Mouse (Mus musculus) midbrain, embryonic 13.5 days (tissue): ENCODE data around the gene Cacna1a. TPM values are rescaled to one million over a fixed set of nuclear protein-coding genes. Genes with fewer than 3 reads are reported as not detected.

ENCODE experiments used
- ATAC-seq: fragments of 200-750 bp; cut with Nextera tagmentation; 2 replicates; pipeline ENCODE4 v1.8.0; 2017; ENCODE audit warnings: mild to moderate bottlenecking, moderate TSS enrichment, moderate library complexity
- H3K27ac ChIP-seq: fragments of 300-500 bp; sonication (generic); 2 replicates; pipeline ENCODE4 v1.5.1; 2015; ENCODE audit warnings: inconsistent platforms, mild to moderate bottlenecking, moderate library complexity
- H3K27me3 ChIP-seq: fragments of 300-500 bp; sonication (generic); 2 replicates; pipeline ENCODE4 v1.6.1; 2015; ENCODE audit warnings: mild to moderate bottlenecking, inconsistent platforms
- H3K36me3 ChIP-seq: fragments of 300-500 bp; sonication (generic); 2 replicates; pipeline ENCODE4 v1.6.1; 2015; ENCODE audit warnings: mild to moderate bottlenecking, inconsistent platforms
- H3K4me1 ChIP-seq: fragments of 300-500 bp; sonication (generic); replicated peaks from 2 replicates; pipeline ENCODE4 v1.6.1; 2015; ENCODE audit warnings: inconsistent platforms
- H3K4me2 ChIP-seq: fragments of 300-500 bp; sonication (generic); replicated peaks from 2 replicates; pipeline ENCODE4 v1.6.1; 2015; ENCODE audit warnings: moderate library complexity, mild to moderate bottlenecking, inconsistent platforms
- H3K4me3 ChIP-seq: fragments of 300-500 bp; sonication (generic); replicated peaks from 2 replicates; pipeline ENCODE4 v1.5.1; 2015; ENCODE audit warnings: mild to moderate bottlenecking, inconsistent platforms
- H3K9ac ChIP-seq: fragments of 300-500 bp; sonication (generic); replicated peaks from 2 replicates; pipeline ENCODE4 v1.6.1; 2015; ENCODE audit warnings: mild to moderate bottlenecking, inconsistent platforms
- H3K9me3 ChIP-seq: fragments of 300-500 bp; sonication (generic); 2 replicates; pipeline ENCODE4 v1.6.1; 2016; ENCODE audit warnings: mild to moderate bottlenecking, inconsistent platforms
- WGBS: fragments of 180-500 bp; shearing (Covaris S2); methylation state at CpG from one replicate; pipeline ENCODE4 v1.1.7; 2015; 5-methylcytosine and 5-hydroxymethylcytosine counted together
- polyA plus RNA-seq: library from polyadenylated mRNA; unstranded; fragments of >200 nt; fragmentation: Nextera tagmentation; extraction: Ambion mirVana; gene quantifications from 2 replicates; pipeline ENCODE4 v1.2.1, GENCODE M21; 2015

Gene Cacna1a
- polyA plus RNA-seq, 1 experiment from 2014 or later = 19.0 TPM

DNA sequence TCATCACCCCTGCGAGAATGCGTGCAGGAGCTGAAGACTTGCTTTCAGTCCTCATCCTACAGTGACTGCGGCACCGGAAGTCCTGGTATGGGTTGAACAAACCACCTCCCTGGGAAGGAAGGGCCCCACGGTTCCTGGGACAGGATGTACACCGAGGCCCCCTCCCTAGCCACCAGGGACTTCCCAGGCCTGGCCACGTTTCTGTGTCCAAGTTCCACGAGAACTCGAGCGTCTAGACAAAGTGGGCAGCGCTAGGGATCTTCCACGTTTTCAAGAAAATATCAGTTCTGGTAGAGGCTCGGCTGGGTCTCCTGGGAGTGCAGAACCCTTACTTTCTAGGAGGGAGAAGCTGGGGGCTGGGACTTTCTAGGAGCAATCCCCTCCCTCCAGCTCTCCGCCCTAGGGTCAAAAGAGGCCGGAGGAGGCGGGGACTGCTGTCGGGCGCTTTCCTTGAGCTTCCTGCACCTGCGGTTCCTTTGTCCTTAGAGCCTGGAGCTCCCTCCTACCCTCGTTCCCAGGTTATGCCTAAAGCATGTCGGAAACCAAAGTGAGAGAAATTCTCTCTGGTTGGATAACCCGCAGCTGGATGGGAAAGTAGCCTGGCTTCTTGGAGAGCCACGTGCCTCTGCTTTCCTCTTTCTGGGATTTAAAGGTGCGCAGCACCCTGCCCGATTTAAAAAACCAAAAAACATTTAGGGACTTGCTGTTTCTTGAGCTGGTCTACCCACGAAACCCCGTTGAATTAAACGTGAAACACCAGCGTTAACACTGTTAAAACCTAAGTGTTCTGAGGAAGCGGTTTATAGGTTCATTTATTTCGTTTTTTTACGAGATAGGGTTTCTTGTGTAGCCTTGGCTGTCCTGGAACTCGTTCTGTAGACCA is 271.9 kb downstream of the Cacna1a start:
- H3K9ac ChIP-seq = peak overlapping the region; percentile 82
- no peak for ATAC-seq
- H3K4me3 ChIP-seq = peak overlapping the region; percentile 73
- H3K4me2 ChIP-seq = peak overlapping the region; percentile 88
- peak overlapping the region; percentile 33 for H3K27ac ChIP-seq
- no peaks in the 10 kb centered on the region for H3K36me3 ChIP-seq
- peaks cover 58% of the 10 kb centered on the region for H3K4me1 ChIP-seq
- whole genome bisulfite sequencing = 3% methylated on average over 33 of the region's 33 CpGs
- H3K27me3 ChIP-seq = peaks cover 11% of the 10 kb centered on the region; the same call in 1 of the 2 replicates
- no peaks in the 10 kb centered on the region for H3K9me3 ChIP-seq

DNA sequence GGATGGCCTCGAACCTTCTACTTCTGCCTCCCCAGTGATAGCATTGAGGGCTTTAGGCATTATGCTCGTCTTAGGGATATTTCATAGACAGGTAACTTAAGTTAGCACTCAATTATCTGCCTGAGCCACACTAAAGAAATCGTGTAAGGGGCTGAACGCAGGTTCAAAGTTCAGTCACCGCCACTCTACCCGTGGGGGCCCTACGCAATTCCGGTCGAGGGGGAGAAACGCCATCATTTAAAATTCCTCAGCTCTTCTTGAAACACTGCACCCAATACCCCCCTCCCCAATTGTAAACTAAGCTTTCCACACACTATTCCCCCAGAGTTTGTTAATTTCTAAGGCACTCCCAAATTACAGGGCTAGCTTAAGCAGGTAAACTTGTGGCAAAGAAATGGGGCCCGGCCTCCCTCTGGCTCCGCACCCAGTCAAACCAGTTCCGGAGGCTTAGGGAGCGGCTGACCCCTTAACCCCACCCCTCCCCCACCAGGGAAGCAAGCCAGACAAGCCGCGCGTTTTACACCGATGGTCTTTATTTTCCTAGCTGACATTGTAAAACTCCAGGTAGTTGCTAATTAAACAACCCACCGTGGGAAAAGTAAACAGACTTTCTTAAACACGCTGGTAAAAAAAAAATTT is 272.7 kb downstream of the Cacna1a start:
- 2% methylated on average over 20 of the region's 20 CpGs for WGBS
- peak overlapping the region; percentile 82 for H3K9ac ChIP-seq
- no peaks in the 10 kb centered on the region for H3K36me3 ChIP-seq
- H3K4me3 ChIP-seq = peak overlapping the region; percentile 73
- peak overlapping the region; percentile 88 for H3K4me2 ChIP-seq
- no peak overlapping the region for H3K27ac ChIP-seq
- peaks cover 11% of the 10 kb centered on the region; the same call in 1 of the 2 replicates for H3K27me3 ChIP-seq
- no peaks in the 10 kb centered on the region for H3K9me3 ChIP-seq
- no peak for ATAC-seq
- peaks cover 58% of the 10 kb centered on the region for H3K4me1 ChIP-seq

DNA sequence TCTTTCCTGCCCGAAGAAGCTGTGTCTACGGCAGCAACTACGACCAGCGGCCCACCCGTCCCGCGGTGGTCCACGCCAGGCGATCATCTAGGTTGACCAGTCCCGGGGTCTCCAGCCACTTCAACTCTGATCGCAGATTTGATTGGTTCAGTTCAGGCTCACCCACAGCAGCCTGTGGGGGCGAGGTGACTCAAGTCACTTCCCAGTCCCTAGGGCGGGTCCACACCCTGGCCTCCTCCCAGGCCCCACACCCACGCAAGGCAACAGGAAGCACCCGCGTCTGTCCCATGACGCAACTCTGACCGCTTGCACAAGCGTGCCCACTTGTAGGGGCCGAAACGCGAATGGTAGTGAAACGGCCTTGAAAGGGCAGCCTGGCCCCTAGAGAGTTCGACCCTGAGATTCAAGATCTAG is 273.2 kb downstream of the Cacna1a start:
- 0 out of 2 replicates have a peak overlapping the region, but pooled peaks have one; percentile 79 for H3K27ac ChIP-seq
- ATAC-seq = no peak
- peaks cover 11% of the 10 kb centered on the region; the same call in 1 of the 2 replicates for H3K27me3 ChIP-seq
- H3K9me3 ChIP-seq = no peaks in the 10 kb centered on the region
- under 1% methylated on average over 24 of the region's 24 CpGs for WGBS
- no peaks in the 10 kb centered on the region for H3K36me3 ChIP-seq
- peak overlapping the region; percentile 88 for H3K4me2 ChIP-seq
- H3K9ac ChIP-seq = peak overlapping the region; percentile 82
- peaks cover 56% of the 10 kb centered on the region for H3K4me1 ChIP-seq
- peak overlapping the region; percentile 73 for H3K4me3 ChIP-seq

DNA sequence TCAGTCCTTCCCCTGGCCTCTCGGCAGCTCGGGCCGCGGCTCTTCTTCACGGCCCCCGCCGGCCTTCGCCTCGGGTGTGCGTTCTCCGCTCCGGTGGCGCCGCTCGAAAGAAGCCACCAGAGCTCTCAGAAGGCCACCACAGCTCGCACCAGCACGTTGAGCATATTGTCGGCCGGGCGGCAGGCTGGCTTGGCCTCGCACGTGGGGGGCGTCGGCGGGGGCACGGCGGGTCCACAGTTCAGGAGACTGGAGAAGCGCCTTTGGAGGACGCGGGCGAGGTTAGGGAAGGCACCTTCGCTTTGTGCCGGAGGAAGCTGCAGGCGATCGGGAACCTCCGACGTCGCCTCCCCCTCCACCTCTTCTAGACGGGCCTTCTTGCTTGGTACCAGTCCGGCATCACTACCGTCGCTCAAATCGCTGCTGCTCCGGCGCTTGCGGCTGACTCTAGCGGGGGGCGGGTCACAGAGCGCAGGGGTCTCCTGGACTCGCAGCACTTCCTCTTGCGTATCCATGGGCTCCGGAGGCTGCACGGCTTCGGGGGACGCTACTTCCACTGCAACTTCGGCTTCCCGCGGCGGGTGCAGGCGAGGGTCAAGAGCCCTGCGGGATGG is 273.8 kb downstream of the Cacna1a start:
- H3K4me1 ChIP-seq = peaks cover 50% of the 10 kb centered on the region
- H3K27me3 ChIP-seq = peaks cover 8% of the 10 kb centered on the region; the same call in 1 of the 2 replicates

DNA sequence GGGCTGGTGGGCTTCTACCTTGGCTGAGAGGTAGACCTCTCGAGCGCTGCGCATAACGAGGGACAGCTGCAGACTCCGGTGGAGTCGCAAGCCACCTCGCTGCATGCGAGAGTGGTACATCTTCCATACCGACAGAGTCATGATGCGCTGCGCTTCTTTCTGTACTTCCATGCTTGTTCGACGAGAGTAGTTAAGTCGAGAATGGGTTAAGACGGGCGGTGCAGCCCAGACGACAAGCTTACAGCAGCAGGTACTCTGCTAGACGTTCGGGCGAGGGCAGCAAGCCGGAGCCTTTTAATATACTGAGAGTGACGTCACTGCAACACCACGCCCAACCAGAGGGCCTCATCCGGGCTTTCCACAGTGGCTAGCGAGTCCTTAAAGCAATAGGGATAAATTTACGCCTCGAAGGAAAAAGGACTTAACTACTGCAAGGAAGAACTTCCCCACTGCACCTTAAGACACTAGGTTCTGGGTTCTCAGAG is 274.4 kb downstream of the Cacna1a start, which contains the start of gene Ier2:
Gene Ier2, minus strand, starts transcription at position 272 of the 485 bp plus-strand sequence.
- H3K4me3 ChIP-seq = peak within 1 kb of the TSS; percentile 73
- no peaks in the 10 kb centered on the region for H3K9me3 ChIP-seq
- no peaks in the 10 kb centered on the region for H3K36me3 ChIP-seq
- peaks cover 48% of the 10 kb centered on the region for H3K4me1 ChIP-seq
- under 1% methylated on average over 27 of the region's 27 CpGs for WGBS
- peaks cover 8% of the 10 kb centered on the region; the same call in 1 of the 2 replicates for H3K27me3 ChIP-seq
- H3K4me2 ChIP-seq = peak within 1 kb of the TSS; percentile 88
- peak within 1 kb of the TSS; percentile 79 for H3K27ac ChIP-seq
- peak within 1 kb of the TSS; percentile 82 for H3K9ac ChIP-seq
- peak; percentile 75 for ATAC-seq

More for the DNA sequence above, 273.8 kb downstream of the Cacna1a start:
- peak overlapping the region; percentile 73 for H3K4me3 ChIP-seq
- H3K36me3 ChIP-seq = no peaks in the 10 kb centered on the region
- under 1% methylated on average over 61 of the region's 61 CpGs for WGBS
- no peaks in the 10 kb centered on the region for H3K9me3 ChIP-seq
- ATAC-seq = peak; percentile 18
- peak overlapping the region; percentile 82 for H3K9ac ChIP-seq
- peak overlapping the region; percentile 79 for H3K27ac ChIP-seq
- peak overlapping the region; percentile 88 for H3K4me2 ChIP-seq

DNA sequence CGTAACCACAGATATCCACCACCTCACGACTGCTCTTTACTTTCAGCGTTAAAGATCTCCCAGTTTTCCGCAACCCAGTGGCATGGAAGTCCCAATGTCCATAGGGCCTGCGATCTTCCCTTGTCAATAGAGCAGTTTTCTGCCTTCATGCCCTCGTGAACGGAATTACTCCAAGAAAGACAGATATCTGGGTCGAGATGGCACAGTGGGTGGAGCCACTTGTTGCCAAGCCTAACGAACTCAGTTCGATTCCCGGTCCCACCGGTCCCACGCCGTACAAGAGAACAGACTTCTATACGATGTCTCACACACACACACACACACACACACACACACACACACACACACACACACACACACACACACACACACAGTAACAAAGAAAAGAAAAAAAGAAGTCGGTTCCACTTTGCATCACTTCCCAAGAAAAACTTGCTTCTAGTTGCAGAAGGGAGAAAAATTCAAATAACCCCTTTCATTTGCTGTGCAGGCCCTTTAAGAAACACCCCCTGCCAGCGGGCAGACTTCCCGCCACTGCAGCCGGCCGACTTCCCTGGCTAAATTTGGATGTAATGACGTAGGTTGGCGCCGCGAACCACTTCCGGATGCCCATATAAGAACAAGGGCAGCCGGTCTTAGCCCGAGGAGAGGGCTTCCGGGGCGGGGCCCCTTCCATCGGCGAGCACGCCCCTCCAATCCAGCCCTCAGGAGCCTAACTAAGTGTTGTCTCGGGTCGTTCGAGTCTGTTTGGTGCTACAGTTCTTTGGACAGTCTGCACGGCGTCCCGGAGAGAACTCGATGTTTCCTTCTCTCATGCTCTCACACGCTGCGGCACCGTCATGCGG is 275.5 kb downstream of the Cacna1a start:
- H3K9me3 ChIP-seq = no peaks in the 10 kb centered on the region
- ATAC-seq = peak; percentile 82
- peaks cover 5% of the 10 kb centered on the region; the same call in 1 of the 2 replicates for H3K27me3 ChIP-seq
- H3K36me3 ChIP-seq = peaks cover 7% of the 10 kb centered on the region
- 4% methylated on average over 43 of the region's 43 CpGs for WGBS
- H3K27ac ChIP-seq = peak overlapping the region; percentile 85
- peak overlapping the region; percentile 83 for H3K9ac ChIP-seq
- peaks cover 48% of the 10 kb centered on the region for H3K4me1 ChIP-seq
- H3K4me2 ChIP-seq = peak overlapping the region; percentile 88
- H3K4me3 ChIP-seq = peak overlapping the region; percentile 73

DNA sequence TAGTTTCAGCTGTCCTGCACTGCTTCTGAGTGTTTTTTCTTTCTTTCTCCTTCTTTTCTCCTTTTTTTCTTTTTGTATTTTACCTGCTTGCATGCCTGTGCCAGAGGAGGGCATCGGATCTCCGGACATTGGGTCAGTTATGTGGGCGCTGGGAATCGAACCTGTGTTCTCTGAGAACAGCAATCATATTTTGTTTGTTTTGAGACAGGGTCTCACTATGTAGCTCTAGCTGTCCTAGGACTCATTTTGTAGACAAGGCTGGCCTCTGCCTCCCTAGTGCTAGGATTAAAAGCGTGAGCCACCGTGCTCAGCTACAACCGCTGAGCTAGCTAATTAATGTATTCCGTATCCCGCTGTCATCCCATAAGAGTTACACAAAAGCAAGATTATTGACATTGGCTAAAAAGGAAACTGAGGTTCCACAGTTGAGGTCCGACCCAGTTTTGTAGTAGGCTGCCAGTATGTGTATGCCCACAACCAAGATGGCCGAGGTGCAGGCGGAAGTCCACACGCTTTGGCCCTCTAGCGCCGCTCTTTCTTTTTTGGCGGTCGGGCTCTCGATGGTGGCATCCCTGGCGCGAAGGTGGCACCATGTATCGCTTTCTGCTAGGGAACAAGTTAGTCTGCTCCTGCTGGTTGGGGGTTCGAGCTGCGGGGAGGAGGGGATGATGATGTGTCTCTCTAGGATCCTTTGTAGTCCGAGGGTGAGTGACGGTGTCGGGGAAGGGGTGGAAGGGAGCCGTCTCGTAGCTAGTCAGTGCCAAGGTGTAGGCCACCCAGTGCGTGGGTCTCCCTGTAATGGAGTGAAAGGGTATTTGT is 276.5 kb downstream of the Cacna1a start:
- under 1% methylated on average over 29 of the region's 29 CpGs for WGBS

DNA sequence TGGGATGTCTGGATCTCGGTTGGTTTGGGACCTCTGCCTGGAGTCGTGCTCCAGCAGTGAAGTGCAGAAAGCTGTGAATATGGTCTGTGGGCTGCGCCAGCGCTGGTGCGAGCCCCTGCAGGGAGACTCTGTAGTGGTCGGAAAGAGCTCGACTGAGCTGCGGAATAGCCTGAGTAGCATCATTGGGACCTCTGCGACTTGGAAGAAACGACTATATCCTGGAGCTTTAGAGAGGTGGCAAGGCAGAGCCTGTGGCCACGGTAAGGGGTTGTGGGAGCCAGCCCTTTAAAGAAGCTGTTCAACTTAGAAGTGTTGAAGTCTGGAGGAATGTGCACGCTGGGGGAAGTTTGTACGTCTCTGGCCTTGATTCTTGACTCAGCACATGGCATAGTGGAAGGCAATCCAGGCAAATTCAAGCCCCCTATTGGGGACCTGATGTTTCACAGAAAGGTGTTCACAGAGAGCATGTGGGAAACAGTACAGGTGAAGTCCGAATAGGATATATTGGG is 277.2 kb downstream of the Cacna1a start:
- WGBS = 3% methylated on average over 14 of the region's 14 CpGs
- Histone ChIP-seq H3K4me3 (peak overlapping the region; percentile 73), H3K4me1 (peaks cover 39% of the 10 kb centered on the region), H3K27ac (peak overlapping the region; percentile 85), H3K9me3 (no peaks in the 10 kb centered on the region), H3K36me3 (peaks cover 16% of the 10 kb centered on the region), H3K9ac (peak overlapping the region; percentile 83), H3K27me3 (no peaks in the 10 kb centered on the region), H3K4me2 (peak overlapping the region; percentile 88)
- peak; percentile 36; the same call in 1 of the 2 replicates for ATAC-seq

More for the DNA sequence above, 276.5 kb downstream of the Cacna1a start:
- no peaks in the 10 kb centered on the region for H3K9me3 ChIP-seq
- peak overlapping the region; percentile 88 for H3K4me2 ChIP-seq
- peak; percentile 61 for ATAC-seq
- H3K36me3 ChIP-seq = peaks cover 11% of the 10 kb centered on the region
- peak overlapping the region; percentile 73 for H3K4me3 ChIP-seq
- H3K27ac ChIP-seq = peak overlapping the region; percentile 85
- no peaks in the 10 kb centered on the region for H3K27me3 ChIP-seq
- H3K4me1 ChIP-seq = peaks cover 46% of the 10 kb centered on the region
- H3K9ac ChIP-seq = peak overlapping the region; percentile 83

DNA sequence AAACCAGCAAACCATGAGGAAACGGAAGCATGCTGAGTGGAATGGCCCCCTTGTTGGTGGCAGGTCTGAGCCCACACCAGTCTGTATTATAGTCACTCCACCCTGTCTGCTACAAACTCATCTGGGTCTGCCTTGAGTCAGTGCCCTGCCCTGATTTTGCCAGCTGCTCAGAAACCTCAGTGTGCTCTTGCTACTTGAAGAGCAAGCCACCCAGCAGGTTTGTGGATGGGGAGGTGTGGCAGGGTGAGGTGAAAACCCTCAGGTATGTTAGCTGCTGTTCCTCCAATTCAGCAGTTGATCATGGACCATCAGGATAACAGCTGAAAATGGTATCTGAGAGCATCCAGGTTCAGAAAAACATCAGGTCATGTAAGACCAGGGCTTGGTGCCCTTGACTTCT is 279.8 kb downstream of the Cacna1a start:
- 82% methylated on average over 1 of the region's 1 CpGs for WGBS
- ATAC-seq = no peak
- Histone ChIP-seq H3K4me1 (peaks cover 17% of the 10 kb centered on the region), H3K36me3 (peaks cover 39% of the 10 kb centered on the region), H3K9me3 (no peaks in the 10 kb centered on the region), H3K9ac (no peak overlapping the region), H3K4me3 (no peak overlapping the region), H3K27me3 (no peaks in the 10 kb centered on the region), H3K4me2 (no peak overlapping the region), H3K27ac (no peak overlapping the region)
